Mouse (Mus musculus): ENCODE results near the gene Usp1. TPM values are rescaled to one million over a fixed set of nuclear protein-coding genes. Genes with fewer than 3 reads are reported as not detected.
"Not testable (repeated sequence)": the region's sequence is repeated elsewhere in the genome, so short reads cannot be mapped to it uniquely, and the experiment has no call there.

Gene Usp1
- 10 to 100 TPM; 24.6 to 27.2 TPM for total RNA-seq (2021)
- long read RNA-seq, experiment 1, transcript Usp1-202 (9 exons, 3,527 nt) = major isoform, 6 of 24 reads
- long read RNA-seq, experiment 1, partial matches to known transcripts = 2 of 24 reads
- long read RNA-seq, experiment 1, other reads (novel, unspliced or antisense) = 13 of 24 reads
- long read RNA-seq, experiment 2, transcript Usp1-201 (9 exons, 3,577 nt) = minor isoform, 14 of 78 reads
- long read RNA-seq, experiment 2, transcript Usp1-202 (9 exons, 3,527 nt) = major isoform, 20 of 78 reads
- long read RNA-seq, experiment 2, partial matches to known transcripts = 7 of 78 reads
- long read RNA-seq, experiment 2, other reads (novel, unspliced or antisense) = 37 of 78 reads

GRCm38 (mm10) chr4:98923568-98924070 lies at the start of gene Usp1:
Gene Usp1 (plus strand): TSS chr4:98923810.
- peak; percentile 78 to 79 for DNase-seq (ENCODE audit: low spot score in 2 of 2)

- DNase-seq (ENCODE audit: low spot score in 2 of 2) = no peak
Observed at GRCm38 (mm10) chr4:98882706-98883105, 40.9 kb upstream of the Usp1 start.

GRCm38 (mm10) chr4:98886377-98886776 lies 37.2 kb upstream of the Usp1 start:
- no peak for DNase-seq (ENCODE audit: low spot score in 2 of 2)

DNA sequence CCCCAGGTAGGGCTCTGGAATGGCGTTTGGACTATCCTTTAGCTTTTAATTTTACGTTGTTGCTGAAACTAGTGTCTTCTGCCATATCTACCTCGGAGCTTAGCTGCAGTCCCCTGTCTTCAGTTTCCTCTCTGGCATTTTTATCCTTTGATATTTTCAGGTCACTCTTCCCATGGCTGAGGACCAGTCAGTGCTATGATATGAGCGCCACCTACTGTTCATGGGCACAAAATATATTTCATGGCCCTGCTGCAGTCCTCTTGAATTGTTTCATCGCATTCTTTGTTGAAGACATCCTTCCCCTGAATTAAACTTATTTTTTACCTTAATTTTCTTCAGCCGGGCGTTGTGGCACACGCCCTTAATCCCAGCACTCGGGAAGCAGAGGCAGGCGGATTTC lies 36.5 kb upstream of the Usp1 start:
- peak; percentile 26 to 28 for DNase-seq (ENCODE audit: low spot score in 2 of 2)

DNA sequence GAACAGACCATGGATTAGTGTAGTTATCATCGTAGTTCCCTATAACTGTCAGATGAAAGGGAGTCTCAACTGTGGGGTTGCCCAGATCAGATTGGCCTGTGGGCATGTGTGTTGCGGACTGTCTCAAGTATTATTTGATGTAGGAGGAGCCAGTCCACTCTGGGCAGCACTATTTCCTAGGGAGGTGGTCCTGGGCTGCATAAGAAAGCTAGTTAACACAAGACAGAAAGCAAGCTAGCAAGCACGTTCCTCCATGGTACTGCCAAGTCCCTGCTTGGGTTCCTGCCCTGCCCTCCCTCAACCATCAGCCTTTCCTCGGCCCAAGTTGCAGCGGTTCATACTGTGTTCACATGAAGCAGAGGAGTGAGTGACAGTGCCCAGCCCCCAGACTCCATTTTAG lies 13.4 kb upstream of the Usp1 start:
- no peak for DNase-seq (ENCODE audit: low spot score in 2 of 2)

- no peak for DNase-seq (ENCODE audit: low spot score in 2 of 2)
Observed at GRCm38 (mm10) chr4:98917724-98918123, 5.9 kb upstream of the Usp1 start.

- DNase-seq (ENCODE audit: low spot score in 2 of 2) = no peak
Observed at GRCm38 (mm10) chr4:98918204-98918603, 5.4 kb upstream of the Usp1 start.

- DNase-seq (ENCODE audit: low spot score in 2 of 2) = no peak
Observed at GRCm38 (mm10) chr4:98920896-98921295, 2.7 kb upstream of the Usp1 start.

DNA sequence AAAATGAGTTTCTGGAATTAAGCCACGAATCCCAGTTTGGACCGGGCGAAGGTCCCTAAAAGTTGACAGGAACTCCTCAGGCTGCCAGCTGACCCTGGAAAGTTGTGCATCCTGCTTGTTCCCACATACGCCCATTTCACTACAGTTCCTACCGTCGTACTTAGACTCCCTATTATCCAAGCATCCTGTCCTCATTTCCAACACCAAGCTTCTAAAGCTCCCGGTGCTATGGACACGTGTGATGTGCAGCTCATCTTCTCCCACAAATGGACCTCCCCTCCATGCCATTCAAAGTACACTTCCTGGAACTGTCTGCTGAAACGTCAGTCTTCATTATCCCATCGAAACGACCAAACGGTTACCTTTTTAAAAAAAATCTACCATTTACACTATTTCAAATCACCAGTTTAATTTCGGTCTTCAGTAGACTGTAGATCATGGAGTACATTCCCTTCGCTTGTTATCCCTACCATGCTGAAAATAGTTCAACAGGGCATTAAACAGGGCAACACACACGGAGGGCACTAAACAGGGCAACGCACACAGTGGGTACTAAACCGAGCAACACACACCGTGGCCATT lies 1.5 kb upstream of the Usp1 start:
- no peak for DNase-seq (ENCODE audit: low spot score in 2 of 2)

GRCm38 (mm10) chr4:98922643-98923567 lies 705 bp upstream of the Usp1 start:
- peak; percentile 84 to 87 for DNase-seq (ENCODE audit: low spot score in 2 of 2)

DNA sequence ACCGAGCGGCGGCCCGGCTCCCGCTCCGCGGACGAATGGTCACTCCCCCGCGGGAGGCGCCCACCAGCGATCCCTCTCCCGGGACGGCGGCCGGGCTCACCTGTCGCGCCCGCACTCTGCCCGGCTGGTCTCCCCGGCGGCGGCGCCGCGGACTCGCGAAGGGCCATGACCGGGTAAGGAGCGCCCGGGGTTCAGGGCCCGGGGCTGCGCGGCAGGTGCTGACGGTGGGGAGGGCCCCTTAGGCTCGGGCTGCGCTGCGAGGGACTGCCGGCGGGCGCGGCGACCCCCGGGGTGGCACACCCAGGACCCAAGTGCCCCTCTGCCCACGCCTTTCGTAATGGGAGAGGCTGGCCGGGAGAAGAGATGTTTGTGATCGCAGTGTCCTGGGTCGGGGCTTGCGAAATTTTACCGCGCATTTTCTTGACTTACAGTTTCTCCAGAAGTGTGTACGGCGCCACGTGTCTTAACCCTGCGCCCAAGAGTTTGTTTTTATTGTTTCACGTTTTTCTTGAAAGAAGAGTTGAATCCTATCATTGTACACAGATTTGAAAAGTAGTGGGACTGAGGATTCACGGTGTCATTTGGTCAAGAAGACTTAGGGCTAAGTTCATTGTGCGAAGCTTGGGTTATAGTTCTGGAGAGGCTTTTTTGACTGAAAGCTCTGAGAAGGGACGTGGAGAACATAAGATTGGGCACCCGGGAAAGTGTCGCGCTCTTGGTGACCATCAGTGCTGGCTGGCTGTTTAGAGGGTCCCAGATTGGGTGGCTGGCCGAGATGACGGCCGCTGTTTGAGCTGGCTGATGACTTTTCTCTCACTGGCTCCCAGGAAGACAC lies 678 bp downstream of the Usp1 start:
- DNase-seq (ENCODE audit: low spot score in 2 of 2) = peak in 1 of 2 experiments; percentile 57

DNA sequence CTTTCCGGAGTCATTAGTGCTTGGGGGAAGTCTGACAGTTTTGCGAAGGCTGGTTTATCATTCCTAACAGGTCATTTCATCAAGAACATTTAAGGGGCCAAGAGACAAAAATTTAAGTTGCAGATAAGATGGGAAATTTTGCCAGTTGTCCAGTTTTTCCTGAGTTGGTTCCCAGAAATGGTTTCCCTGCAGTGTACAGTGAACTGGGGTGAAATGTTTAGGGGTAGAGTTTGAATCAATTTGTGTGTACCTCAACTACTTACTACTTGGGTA lies 1.2 kb downstream of the Usp1 start:
- no peak for DNase-seq (ENCODE audit: low spot score in 2 of 2)

- no peak for DNase-seq (ENCODE audit: low spot score in 2 of 2)
Observed at GRCm38 (mm10) chr4:98925250-98925781, 1.7 kb downstream of the Usp1 start.

GRCm38 (mm10) chr4:98936036-98936435 lies 12.4 kb downstream of the Usp1 start:
- DNase-seq (ENCODE audit: low spot score in 2 of 2) = no peak

GRCm38 (mm10) chr4:98938210-98938609 lies 14.6 kb downstream of the Usp1 start:
- not testable (repeated sequence) for DNase-seq (ENCODE audit: low spot score in 2 of 2)

DNA sequence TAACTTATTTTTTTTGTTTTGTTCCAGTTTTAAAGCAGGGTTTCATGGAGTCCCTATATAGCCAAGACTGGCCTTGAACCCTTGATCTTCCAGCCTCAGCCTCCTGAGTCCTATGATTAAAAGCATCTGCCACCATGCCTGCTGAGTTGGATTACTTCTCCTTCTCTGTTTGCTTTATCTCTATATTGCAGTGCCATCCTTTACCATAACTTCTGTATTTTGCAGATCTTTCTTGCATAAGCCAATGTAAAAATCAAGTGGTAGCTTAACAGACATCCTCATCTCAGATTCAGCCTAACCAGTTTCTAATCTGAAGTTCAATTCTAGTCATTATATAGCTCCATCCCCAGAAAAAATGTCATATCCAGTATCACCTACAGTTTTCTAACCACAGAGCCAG lies 27.0 kb downstream of the Usp1 start:
- no peak for DNase-seq (ENCODE audit: low spot score in 2 of 2)

DNA sequence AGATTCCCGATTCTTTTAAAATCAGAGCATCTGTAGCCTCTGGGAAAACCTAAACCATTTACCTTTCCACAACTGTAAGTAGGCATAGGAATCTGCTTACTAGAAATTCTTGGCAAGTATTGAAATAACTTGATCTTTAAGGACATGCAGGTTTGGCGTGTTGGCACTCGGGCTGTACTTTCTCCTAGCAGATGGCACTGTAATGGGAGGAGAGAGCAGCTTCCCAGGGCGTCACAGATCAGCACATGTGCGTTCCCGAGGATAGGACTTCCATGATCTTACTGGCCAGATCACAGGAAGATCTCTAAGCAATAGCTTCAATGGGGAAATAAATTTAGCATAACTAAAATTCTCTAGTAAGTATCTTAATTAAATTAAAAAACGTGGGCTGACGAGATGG lies 32.4 kb downstream of the Usp1 start:
- DNase-seq (ENCODE audit: low spot score in 2 of 2) = no peak

DNA sequence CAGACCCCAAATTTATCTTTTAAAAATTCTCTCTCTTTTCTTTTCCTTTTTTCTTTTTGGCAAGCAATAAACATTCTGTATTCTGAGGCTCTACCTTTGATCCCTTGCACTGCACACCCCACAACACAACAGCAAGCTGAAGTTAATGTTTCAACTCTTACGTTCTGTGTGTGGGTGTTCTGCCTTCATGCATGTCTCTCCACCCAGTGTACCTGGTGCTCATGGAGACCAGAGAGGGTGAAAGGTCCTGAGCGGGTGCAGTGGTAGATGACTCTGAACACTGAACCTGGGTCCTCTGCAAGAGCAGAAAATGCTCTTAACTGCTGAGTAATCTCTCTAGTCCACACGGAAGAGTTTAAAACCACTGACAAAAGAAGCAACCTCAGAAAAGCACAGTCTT lies 36.6 kb downstream of the Usp1 start:
- DNase-seq (ENCODE audit: low spot score in 2 of 2) = no peak

GRCm38 (mm10) chr4:98969946-98970345 lies 46.3 kb downstream of the Usp1 start:
- DNase-seq (ENCODE audit: low spot score in 2 of 2) = no peak

DNA sequence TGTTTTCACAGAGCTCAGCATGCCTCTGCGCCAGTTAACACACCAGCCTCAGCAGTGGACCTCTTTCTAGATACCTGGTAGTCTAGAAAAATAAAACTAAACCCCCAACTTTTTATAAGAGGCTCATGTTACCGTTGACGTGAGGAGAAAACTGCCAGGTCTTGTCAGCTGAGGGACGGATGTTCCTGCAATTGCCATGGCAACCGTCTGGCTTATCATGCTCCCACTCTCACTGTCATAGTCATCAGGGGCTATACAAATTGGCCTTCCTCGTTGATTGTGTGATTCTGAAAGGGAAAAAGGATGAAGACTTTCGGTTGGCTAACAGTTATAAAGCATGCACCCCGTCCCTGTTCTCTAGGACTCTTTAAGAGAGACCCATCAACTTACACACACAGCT lies 52.1 kb downstream of the Usp1 start:
- DNase-seq (ENCODE audit: low spot score in 2 of 2) = no peak

- DNase-seq (ENCODE audit: low spot score in 2 of 2) = not testable (repeated sequence)
Observed at GRCm38 (mm10) chr4:98978288-98978687, 54.7 kb downstream of the Usp1 start.
